Mouse (Mus musculus): ENCODE measurements around the gene Swap70.
A peak's percentile ranks its signal among the peaks of the same experiment; 100 is the strongest.

Swap70 gene

DNA sequence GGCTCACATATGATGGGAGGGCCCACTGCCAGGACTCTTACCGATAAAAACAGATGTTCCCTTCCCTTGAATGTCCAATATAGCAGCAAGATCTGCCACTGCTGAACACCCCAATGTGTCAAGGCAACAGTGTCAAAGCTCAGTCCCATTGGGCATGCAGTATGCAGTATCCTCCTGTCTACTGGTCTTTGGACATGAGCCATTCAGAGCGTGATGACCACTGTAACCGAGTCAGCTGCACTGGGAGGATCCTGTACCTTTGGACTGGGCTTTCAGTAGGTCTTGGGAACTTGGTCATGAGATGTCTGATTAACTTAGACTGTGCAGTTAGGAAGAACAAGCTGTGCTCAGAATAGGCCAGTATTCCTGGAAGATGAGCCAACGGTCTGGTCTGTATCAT lies 84.0 kb downstream of the Swap70 start:
- DNase-seq (ENCODE audit: extremely low read depth, low read depth) = no peak

GRCm38 (mm10) chr7:110306281-110306680 lies 84.8 kb downstream of the Swap70 start:
- DNase-seq (ENCODE audit: extremely low read depth, low read depth) = no peak

- DNase-seq (ENCODE audit: extremely low read depth, low read depth) = no peak
Observed at GRCm38 (mm10) chr7:110307741-110308140, 86.2 kb downstream of the Swap70 start.

DNA sequence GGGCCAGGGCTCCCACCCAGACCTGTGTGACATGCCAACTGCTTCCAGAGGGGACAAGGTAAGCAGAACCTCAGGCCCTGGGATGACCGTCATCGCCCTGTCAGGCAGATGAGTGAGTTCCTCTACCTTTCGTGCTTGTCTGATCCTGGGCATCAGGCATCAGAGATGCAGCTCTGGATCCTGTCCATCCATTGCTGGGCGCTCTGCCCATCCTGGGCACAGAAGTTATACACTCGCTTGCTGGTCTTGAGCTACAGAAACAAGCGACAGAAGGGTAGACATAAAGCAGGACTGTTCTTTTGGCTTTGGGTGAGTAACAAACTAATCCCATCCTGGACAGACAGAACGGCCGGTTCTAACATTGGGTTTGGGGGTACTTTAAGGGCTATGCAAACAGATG lies 87.7 kb downstream of the Swap70 start:
- DNase-seq (ENCODE audit: extremely low read depth, low read depth) = no peak

- DNase-seq (ENCODE audit: extremely low read depth, low read depth) = peak; percentile 88
Observed at GRCm38 (mm10) chr7:110313392-110314055, 92.0 kb downstream of the Swap70 start.

GRCm38 (mm10) chr7:110314401-110314890 lies 92.9 kb downstream of the Swap70 start:
- no peak for DNase-seq (ENCODE audit: extremely low read depth, low read depth)

GRCm38 (mm10) chr7:110315352-110315751 lies 93.8 kb downstream of the Swap70 start:
- no peak for DNase-seq (ENCODE audit: extremely low read depth, low read depth)

GRCm38 (mm10) chr7:110317412-110317811 lies 95.9 kb downstream of the Swap70 start:
- no peak for DNase-seq (ENCODE audit: extremely low read depth, low read depth)

DNA sequence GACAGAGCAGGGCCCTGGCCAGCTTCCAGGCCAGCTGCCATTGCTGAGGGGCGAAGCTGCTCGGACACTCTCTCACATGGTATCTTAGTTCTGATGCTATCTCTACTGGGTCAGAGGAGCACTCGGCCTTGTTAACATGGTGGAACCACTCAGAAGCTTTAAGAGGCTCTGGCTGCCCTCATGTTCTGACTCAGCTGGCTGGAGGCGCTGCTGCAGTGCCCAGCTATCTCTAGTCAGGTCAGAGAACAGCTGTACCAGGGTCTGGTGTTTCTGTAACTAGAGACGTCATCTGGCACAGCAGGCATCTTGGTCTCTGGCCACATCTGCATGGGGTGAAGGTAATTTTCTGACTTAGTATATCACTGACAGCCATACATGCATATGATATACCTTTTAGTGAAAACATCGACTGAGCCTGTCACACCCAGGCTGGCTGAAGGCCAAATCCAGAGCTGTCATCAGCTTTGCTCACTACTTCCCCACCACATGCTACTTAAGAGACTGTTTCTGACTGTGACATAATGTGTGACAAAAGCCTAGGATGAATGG lies 97.5 kb downstream of the Swap70 start:
- peak; percentile 55 for DNase-seq (ENCODE audit: extremely low read depth, low read depth)

- DNase-seq (ENCODE audit: extremely low read depth, low read depth) = no peak
Observed at GRCm38 (mm10) chr7:110321106-110321505, 99.6 kb downstream of the Swap70 start.

DNA sequence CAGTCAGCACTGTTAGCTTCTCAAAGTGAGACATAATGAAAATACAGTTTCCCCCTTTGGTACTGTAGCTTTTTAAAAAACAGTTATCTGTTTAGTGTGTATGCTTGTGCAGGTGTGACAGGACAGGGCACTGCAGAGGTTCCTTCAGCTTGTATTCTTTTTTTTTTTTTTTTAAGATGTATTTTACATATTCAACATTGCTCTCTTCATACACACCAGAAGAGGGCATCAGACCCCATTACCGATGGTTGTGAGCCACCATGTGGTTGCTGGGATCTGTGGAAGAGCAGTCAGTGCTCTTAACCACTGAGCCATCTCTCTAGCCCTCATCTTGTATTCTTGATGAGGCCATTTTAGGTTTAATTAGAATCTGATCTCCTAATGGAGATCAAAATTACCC lies 103.3 kb downstream of the Swap70 start:
- DNase-seq (ENCODE audit: extremely low read depth, low read depth) = no peak

GRCm38 (mm10) chr7:110325381-110326110 lies 104.0 kb downstream of the Swap70 start:
- DNase-seq (ENCODE audit: extremely low read depth, low read depth) = no peak
